Mouse (Mus musculus) heart, postnatal 10 days (tissue): ENCODE measurements around the gene Pacsin1. TPM values are rescaled to one million over a fixed set of nuclear protein-coding genes. Genes with fewer than 3 reads are reported as not detected.
A peak's percentile ranks its signal among the peaks of the same experiment; 100 is the strongest.

Experiments
- DNase-seq, 2 experiments: peaks; one replicate each; pipeline ENCODE4 v3.0.0; 2021
- intact Hi-C: fragments of 180-260 bp; cut with DNase I; formaldehyde crosslinking; loops from one replicate; pipeline ENCODE4 v1.15.1; 2025
- total RNA-seq, 2 experiments: library from RNA; stranded (reverse); gene quantifications; 2 replicates each; pipeline ENCODE4 v1.2.3; 2021

Pacsin1 gene
- total RNA-seq, 2 experiments from 2014 or later = 0.05 to 0.20 TPM

DNA sequence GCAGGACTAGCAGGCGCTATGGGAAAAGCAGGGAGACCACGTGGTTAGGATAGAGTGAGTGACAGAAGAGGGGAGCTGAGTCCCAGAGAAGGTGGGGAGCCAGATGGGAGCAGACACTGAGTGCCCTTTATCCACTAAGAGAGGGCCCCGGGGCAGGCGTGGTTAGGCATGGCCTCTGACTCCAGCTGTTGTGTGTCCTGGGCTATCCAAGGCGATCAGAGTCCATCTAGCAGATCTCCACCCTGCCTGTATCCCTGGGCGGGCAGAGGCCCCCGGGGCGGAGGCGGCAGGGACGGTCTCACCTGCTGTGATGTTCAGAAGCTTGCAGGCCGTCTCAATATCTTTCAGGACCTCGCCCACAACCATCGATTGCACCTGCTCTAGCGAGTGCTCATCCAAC, 64.4 kb downstream of the Pacsin1 start:
- DNase-seq = no peak
- intact Hi-C loops = no loop called here

DNA sequence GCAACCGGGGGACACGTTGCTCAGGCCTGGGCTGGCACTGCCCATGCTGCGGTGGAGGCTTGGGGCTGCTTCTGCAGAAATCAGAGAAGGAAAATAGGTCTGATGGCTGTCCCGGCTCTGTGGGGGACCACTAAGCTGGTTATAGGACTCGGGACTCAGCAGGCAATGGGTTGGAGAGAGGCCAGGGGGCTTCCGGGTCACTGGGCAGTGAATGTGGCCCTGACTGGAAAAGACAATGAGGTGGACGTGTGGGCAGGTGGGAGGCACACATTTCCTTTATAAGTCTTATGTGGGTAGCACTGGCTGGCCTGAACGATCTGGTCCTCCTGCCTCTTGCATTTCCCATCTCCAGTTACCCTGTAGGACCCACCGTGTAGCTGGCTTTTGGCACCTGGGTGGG, 65.0 kb downstream of the Pacsin1 start:
- intact Hi-C loops = no loop called here
- no peak for DNase-seq

DNA sequence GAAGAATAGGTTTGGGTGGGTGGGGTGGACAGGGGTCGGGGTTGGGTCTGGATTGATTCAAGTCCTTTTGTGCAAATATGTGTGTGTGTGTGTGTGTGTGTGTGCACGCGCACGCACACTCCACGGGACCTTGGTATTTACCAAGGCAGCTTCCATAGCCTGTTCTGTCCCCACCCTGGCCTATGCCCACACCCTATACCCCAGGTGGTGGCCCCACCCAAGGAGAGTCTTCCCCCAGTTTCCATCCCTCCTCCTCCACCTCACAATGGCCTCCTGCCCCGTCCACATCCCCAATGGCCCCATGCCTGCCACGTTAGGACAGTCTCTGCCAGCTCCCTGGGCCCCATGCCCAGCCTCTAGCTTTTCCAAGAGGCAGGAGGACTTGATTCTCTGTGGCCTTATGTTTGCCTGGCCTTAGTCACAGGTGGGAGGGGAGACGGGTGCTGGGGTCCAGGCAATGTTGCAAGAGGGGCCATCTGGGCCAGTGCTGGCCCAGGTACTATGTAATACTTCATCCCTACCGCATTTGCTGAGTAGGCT, 65.9 kb downstream of the Pacsin1 start:
- intact Hi-C loops = no loop called here
- DNase-seq = peak; percentile 53 to 54

DNA sequence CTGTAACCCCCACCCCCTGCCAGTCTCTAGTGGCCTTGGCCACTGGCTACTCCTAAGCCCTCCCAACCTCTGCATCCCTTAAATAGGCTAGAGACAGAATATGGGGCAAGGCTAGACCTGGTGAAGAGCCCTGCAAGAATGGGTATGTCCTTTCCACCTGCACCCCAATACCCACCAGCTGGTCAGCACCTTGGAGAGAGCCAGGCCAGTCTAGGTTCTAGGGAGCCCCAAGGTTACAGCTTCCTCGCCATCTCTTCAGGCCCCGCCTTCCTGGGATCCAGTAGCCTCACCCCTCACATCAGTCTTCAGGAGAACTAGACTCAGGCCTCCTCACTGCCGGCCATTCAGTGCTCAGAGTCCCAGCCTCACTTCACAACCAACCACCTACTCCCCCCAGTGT, 69.0 kb downstream of the Pacsin1 start:
- DNase-seq = no peak
- intact Hi-C loops = no loop called here

DNA sequence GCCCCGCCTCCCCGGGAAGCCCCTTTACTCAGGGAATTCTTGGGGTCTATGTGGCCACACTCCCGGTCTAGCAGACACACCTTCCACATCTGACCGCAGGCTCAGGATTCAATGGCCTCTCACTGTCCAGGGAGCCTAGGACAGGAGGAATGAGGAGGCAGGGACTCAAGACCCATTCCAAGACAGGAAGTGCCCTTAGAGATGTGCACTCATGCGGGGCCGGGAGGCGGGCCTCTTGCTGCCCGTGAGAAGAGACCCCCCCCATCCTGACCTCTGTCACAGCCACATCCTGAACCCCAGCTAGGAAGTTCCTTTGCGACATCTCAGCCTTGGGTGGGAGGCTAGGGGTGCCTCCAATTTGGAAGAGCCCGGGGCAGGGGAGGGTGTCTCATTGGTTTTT, 69.7 kb downstream of the Pacsin1 start:
- intact Hi-C loops = no loop called here
- no peak for DNase-seq

DNA sequence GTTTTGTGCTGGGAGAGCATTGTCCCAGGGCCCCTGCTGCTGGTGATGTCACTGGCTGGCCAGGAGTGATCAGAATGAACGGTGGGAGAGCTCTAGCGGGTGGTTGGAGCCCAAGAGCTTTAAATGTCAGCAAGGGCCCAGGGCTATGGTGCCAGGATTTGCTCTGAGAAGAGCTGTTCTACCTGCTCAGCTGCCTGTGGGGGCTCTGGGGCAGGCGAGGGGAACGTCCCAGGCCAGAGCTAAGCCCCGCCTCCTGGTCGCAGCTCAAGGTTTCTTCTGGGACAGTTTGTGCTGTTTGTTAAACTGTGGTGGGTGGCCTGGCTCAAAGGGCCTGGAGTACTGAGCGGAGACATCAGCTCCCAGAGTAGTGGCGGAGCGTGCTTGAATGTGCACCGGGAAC, 70.1 kb downstream of the Pacsin1 start:
- intact Hi-C loops = no loop called here
- no peak for DNase-seq

DNA sequence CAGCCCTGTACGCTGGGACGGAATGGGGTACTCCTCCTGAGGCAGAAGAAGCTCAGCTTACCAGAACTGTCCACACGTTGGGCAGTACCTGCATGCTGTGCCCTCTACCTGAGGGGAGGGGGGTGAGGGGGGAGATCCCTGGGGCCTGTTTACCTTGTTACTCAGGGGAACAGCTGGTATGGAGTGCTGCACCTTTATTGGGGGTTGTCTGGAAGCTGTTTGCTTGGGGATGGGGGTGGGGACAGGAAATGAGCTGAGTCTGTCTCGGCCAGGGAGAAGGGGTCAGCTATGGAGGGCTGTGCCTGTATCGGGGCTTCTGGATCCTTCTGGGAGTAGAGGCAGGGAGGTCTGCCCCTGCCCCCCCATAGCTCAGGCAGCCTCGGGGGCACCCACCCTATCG, 71.2 kb downstream of the Pacsin1 start:
- intact Hi-C loops = no loop called here
- no peak for DNase-seq

DNA sequence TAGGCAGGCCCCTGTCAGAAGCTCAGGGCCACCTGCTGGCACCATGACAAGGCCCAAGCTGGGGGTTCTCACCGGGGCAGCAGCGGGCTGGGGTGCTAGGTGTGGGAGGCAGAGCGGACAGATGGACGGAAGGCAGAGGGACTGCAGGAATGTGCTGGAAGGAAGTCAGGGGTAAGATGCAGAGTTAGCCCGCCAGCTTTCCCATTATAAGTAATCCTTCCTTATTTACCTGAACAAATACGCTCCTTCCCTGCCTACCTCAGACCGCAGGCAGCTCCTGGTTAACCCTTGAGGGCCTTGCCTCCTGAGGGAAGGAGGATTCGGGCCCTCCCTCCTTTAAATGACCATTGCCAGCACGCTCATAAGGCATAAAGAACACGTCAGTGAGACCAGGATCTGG, 73.5 kb downstream of the Pacsin1 start, which contains the start of gene Spdef:
Gene Spdef (minus strand): TSS at position 186 of the 400 bp plus-strand sequence.
- no peak for DNase-seq

DNA sequence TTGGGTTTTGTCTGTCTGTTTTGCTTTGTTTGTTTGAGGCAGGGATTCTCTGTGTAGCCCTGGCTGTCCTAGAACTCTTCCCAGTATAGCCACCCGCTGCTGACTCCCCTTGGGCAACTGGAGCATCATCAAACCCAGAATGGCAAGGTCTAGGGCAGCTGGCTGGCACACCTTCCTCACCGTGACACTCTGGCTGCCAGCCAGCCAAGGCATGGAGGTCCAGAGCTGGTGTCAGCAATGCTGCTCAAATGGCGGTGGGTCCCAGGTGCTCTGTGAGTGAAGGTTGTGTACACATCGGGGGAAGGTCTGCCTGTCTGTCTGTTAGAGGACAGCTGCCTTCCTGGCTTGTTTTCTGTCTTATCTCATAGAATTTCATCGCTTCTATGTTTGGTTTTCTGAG, 76.8 kb downstream of the Pacsin1 start:
- DNase-seq = no peak
- intact Hi-C loops = no loop called here

More for the DNA sequence above, 73.5 kb downstream of the Pacsin1 start, which contains the start of gene Spdef:
- intact Hi-C loops = no loop called here

DNA sequence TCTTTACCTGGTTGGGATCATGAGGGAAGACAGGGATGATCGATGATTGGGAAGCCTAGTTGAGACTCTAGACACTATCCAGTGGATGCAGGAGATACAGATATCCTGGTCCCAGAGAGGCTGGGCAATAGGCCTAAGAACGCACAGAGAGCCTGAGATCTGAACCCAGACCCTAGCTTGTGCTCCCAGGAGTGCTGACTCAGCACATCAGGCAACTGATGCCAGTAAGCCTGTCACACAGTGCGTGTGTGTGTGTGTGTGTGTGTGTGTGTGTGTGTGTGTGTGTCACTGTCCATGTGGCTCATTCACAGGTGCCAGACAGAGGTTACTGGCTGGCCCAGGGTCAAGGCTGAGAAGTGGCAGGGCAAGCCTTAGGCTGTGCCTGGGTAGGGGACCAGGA, 77.4 kb downstream of the Pacsin1 start:
- intact Hi-C loops = no loop called here
- no peak for DNase-seq

DNA sequence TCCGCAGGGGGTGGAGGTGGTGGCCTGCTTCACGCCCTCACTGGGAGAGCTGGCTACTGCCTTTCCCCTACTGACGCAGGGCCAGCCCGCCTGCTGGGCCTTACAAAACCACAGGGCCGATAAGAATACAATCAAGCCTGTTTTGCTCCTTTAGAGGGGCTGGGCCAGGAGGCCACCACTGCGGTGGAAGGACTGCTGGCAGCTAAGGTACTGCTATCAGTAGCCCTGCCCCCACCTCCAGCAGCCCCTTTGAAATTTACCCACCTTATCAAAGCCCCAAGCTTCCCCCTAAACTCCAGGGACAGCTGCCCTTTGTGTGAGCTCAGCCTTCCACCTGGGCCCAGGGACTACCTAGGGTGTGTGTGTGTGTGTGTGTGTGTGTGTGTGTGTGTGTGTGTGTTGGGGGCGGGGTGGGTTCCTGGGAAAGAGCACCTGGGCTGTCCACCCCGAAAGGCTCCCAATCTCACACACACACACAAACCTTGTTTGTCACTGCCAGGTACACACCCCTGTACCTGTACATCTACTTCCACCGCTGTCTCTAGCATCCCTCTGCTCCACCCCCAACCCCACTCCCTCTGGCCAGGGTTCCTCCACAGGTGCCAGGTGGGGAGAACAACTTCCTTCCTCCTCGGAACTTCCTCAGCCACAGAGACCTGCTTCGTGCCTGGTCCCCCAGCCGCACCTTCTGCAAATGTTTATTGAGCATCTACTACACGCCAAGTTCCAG, 79.2 kb downstream of the Pacsin1 start:
- intact Hi-C loops = no loop called here
- no peak for DNase-seq

DNA sequence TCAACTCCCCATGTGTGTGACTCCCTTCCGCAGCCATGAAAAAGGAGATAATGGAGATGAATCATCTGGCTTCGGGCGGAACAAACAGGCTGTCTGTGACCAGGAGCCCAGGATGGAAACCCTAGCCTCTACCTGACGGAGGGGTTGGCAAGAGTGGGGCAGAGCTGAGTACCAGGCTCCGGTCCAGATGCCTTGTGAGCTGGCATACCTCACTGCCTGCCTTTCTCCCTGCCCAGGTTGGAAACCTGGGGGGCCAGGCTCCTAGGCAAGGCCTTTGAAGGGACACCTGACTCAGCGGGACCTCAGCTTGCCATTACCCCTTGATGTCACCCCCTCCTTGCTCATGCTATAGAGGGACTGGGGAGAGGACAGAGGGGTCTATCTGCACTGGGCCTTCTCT, 85.7 kb downstream of the Pacsin1 start:
- intact Hi-C loops = no loop called here
- DNase-seq = no peak

DNA sequence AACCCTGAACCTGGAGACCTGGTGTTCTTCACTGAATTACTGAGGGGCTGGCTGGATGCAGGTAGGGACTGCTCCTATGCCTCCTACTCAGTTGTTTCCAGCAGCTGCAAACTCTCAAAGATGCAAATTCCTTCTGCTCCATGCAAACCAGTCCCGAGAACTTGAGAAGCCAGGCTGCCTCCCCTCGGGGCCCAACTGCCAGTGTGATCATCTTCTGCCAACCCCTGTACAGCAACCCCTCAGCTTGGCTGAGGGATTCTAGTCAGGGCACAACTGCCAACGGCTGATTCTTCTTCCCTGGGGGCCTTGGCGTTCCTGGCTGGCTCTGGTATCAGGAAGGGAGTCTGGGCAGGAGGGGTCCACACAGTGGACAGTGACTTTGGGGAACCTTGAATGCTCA, 91.1 kb downstream of the Pacsin1 start:
- no peak for DNase-seq
- intact Hi-C loops = no loop called here

DNA sequence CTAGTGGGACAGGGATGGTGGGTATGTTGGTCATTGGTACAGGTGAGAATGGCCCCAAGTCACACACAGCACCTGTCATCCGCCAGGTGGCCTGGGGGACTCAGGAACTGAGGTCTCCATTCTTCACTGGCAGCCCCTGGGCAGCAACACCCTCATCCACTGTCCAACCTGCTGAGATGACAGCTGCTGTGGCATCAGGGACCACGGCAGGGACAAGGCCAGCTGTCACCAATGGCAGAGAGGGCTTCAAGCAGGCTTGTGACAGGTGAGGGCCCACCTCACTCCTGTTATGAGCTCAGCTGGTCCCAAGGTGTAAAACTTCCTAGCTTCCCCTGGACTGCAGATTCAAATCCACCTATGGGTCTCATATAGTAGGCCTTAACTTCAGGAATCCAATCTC, 92.8 kb downstream of the Pacsin1 start:
- intact Hi-C loops = no loop called here

DNA sequence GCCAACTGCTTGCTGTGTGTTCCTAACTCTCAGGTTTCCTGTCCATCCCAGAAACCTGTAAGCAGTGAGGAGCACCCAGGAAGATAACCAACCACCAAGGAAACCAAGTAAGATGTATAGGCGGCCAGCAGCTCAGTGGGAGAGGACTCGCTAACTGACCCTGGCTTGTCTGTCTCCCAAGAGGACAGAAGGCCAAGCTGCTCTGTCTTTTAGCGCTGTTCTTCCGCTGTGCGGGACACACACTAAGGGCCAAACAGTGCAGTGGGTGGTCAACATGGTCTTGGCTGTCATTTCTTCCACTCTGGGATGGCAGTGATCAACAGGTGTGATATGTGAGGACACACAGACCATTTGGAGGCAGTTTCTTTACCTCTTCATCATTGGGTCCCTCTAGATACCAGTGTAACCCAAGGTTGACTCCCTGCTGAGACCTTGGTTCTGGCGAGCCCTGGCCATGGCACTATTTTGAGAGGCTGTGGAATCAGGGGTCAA, 95.2 kb downstream of the Pacsin1 start:
- intact Hi-C loops = no loop called here
- no peak for DNase-seq

More for the DNA sequence above, 92.8 kb downstream of the Pacsin1 start:
- no peak for DNase-seq

DNA sequence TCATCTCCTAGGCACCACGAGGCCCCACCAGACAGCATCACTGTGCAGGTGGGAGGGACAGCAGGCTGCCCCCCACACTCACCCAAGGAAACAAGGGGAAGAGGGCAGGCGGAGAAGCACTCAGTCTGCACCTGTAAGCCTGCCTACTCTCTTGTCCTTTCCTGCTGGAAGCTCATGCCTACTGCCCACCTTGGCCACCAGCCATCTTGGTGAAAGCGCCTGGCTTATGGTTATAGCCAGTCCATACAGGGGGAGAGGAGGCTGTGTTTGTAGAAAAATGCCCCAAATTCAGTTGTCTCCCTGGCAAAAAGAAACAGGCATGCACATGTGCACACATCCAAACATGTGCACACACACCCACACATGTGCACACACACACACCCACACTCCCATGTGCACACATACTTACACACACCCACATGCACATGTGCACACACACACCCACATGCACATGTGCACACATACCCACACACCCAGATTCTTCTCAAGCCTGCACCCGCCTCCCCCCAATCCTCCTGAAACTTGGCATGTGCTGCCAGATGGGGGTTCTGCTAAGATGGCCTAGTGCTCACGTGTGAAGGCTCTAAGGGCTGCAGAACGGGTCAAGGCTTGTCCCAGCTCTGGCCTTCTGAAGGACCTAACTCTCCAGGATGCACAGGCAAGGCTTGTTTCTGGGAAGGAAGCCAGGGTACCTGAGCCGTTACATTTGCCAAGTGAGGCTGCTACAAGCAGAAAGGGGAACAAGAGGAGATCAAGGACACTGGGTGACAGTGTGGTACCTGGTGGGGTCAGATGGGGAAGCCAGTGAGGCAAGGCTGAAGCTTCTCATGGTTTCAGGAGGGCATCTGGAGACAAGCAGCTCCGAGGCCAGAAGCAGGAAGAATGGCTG, 96.2 kb downstream of the Pacsin1 start:
- intact Hi-C loops = no loop called here
- no peak for DNase-seq

DNA sequence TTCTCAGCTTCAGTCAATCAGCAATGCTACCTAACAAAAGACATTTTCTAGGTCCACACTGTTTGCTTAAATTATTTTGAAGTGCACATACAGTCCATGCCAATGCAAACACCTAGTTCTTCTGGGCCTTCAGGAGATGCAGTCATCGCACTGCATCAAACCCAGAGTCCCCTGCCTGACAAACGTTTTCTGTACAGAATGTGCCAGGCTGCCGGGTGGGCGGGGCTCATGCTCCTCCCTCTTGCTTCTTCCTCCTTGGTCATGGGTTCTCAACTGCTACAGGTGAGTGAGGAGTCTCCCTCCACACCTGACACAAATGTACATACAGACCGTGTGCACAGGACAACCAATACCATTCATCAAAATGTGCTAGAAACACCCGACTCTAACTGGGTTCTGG, 104.9 kb downstream of the Pacsin1 start:
- DNase-seq = no peak
- intact Hi-C loops = loop anchor here (2.0 to 10.0 kb wide), 2 partner anchors 109 to 195 kb away; partner anchors contain the start of gene AI413582
